In genomic region chr15:96666663-96667062, GRCm38 (mm10) we compare ENCODE assay signal across 8 mouse cellular contexts. TPM values are rescaled to one million over a fixed set of nuclear protein-coding genes. Genes with fewer than 3 reads are reported as not detected.
DNase-seq lines count a peak whose midpoint lies in the region; ATAC-seq and TF ChIP-seq lines count a peak whose summit lies in the region.

No protein-coding gene starts in this region.

- no peak for DNase-seq in testis, postnatal 14 days (ENCODE audit: low spot score)
- DNase-seq in cerebellum, postnatal 10 days: peak; percentile 86 to 92
- DNase-seq in gastrocnemius, adult 2 months: peak; percentile 59
- DNase-seq in intestine, embryonic 14.5 days (ENCODE audit: low spot score): peak; percentile 79
- DNase-seq in midbrain, embryonic 14.5 days: peak; percentile 90

- no peak overlapping the region for H3K4me3 ChIP-seq in testis, adult 2 months (ENCODE audit: control insufficient read depth, low read depth, low read length)
- H3K4me3 ChIP-seq in gastrocnemius, adult 2 months: peak overlapping the region; percentile 65
- H3K4me3 ChIP-seq in intestine, embryonic 14.5 days (ENCODE audit: low read depth, low read length): peak overlapping the region; percentile 13; the same call in 1 of the 2 replicates
- peak overlapping the region; percentile 23 for H3K4me3 ChIP-seq in limb, embryonic 13.5 days
- H3K4me3 ChIP-seq in midbrain, embryonic 14.5 days (replicated peaks; ENCODE audit: low read depth, low read length): no peak overlapping the region
- H3K4me3 ChIP-seq in stomach, embryonic 15.5 days (replicated peaks): peak overlapping the region; percentile 10; the same call in 1 of the 2 replicates

- H3K27me3 ChIP-seq in testis, adult 2 months (ENCODE audit: control insufficient read depth, insufficient read depth, low read length): no peaks in the 10 kb centered on the region
- no peaks in the 10 kb centered on the region for H3K27me3 ChIP-seq in intestine, embryonic 14.5 days (replicated peaks; ENCODE audit: control insufficient read depth, insufficient read depth, low read length)
- no peaks in the 10 kb centered on the region for H3K27me3 ChIP-seq in limb, embryonic 13.5 days
- H3K27me3 ChIP-seq in midbrain, embryonic 14.5 days (ENCODE audit: control insufficient read depth, insufficient read depth, low read length): no peaks in the 10 kb centered on the region
- no peaks in the 10 kb centered on the region for H3K27me3 ChIP-seq in stomach, embryonic 15.5 days (replicated peaks)

- intact Hi-C loops in gastrocnemius, adult 2 months (cut with DNase I): loop anchor here (2.0 kb wide), 1 partner anchor 124 kb away; no protein-coding TSS in a partner anchor

- H3K4me1 ChIP-seq in testis, adult 2 months (ENCODE audit: control insufficient read depth, insufficient read depth, low read length): peaks cover 3% of the 10 kb centered on the region
- no peaks in the 10 kb centered on the region for H3K4me1 ChIP-seq in intestine, embryonic 14.5 days (replicated peaks; ENCODE audit: control insufficient read depth, insufficient read depth, low read length)
- no peaks in the 10 kb centered on the region for H3K4me1 ChIP-seq in limb, embryonic 13.5 days
- no peaks in the 10 kb centered on the region for H3K4me1 ChIP-seq in midbrain, embryonic 14.5 days (ENCODE audit: control insufficient read depth, insufficient read depth, low read length)
- 0 out of 2 replicates have a peak, but pooled peaks cover 3% of the 10 kb centered on the region for H3K4me1 ChIP-seq in stomach, embryonic 15.5 days

- 6% methylated on average over 7 of the region's 7 CpGs for WGBS in intestine, embryonic 14.5 days
- WGBS in limb, embryonic 13.5 days: 5% methylated on average over 7 of the region's 7 CpGs
- WGBS in midbrain, embryonic 14.5 days: 7% methylated on average over 7 of the region's 7 CpGs
- WGBS in stomach, embryonic 15.5 days: 3% methylated on average over 7 of the region's 7 CpGs

- peak overlapping the region; percentile 45 for H3K4me2 ChIP-seq in intestine, embryonic 14.5 days (ENCODE audit: low read length)
- peak overlapping the region; percentile 58 for H3K4me2 ChIP-seq in limb, embryonic 13.5 days (replicated peaks)
- peak overlapping the region; percentile 45 for H3K4me2 ChIP-seq in midbrain, embryonic 14.5 days (ENCODE audit: low read length)
- H3K4me2 ChIP-seq in stomach, embryonic 15.5 days: peak overlapping the region; percentile 47

- no peak for TF ChIP-seq POLR2A in testis, adult 2 months (IDR thresholded peaks at IDR 0.05; ENCODE audit: control insufficient read depth, low read depth, low read length)

- H3K27ac ChIP-seq in testis, adult 2 months (ENCODE audit: control insufficient read depth, insufficient read depth, low read depth, low read length): no peak overlapping the region
- H3K27ac ChIP-seq in gastrocnemius, adult 2 months: no peak overlapping the region
- no peak overlapping the region for H3K27ac ChIP-seq in intestine, embryonic 14.5 days (ENCODE audit: low read depth)
- H3K27ac ChIP-seq in limb, embryonic 13.5 days: no peak overlapping the region
- H3K27ac ChIP-seq in midbrain, embryonic 14.5 days (replicated peaks; ENCODE audit: low read depth, low read length): no peak overlapping the region
- H3K27ac ChIP-seq in stomach, embryonic 15.5 days: no peak overlapping the region

- 0 out of 2 replicates have a peak, but pooled peaks have one; percentile 51 for ATAC-seq in intestine, embryonic 14.5 days (replicated peaks; ENCODE audit: low FRiP score, low TSS enrichment, low read depth)
- no peak for ATAC-seq in limb, embryonic 13.5 days (ENCODE audit: low FRiP score, low read depth)
- ATAC-seq in midbrain, embryonic 14.5 days (ENCODE audit: low FRiP score, low TSS enrichment): no peak
- 0 out of 2 replicates have a peak, but pooled peaks have one; percentile 50 for ATAC-seq in stomach, embryonic 15.5 days (ENCODE audit: insufficient read depth, low FRiP score, low read depth)

- no peaks in the 10 kb centered on the region for H3K9me3 ChIP-seq in intestine, embryonic 14.5 days (ENCODE audit: control insufficient read depth, low read length)
- no peaks in the 10 kb centered on the region for H3K9me3 ChIP-seq in limb, embryonic 13.5 days
- H3K9me3 ChIP-seq in midbrain, embryonic 14.5 days (ENCODE audit: control insufficient read depth, low read length): no peaks in the 10 kb centered on the region
- H3K9me3 ChIP-seq in stomach, embryonic 15.5 days: no peaks in the 10 kb centered on the region

- no peak overlapping the region for H3K9ac ChIP-seq in intestine, embryonic 14.5 days (ENCODE audit: low read length)
- H3K9ac ChIP-seq in limb, embryonic 13.5 days: no peak overlapping the region
- H3K9ac ChIP-seq in midbrain, embryonic 14.5 days (replicated peaks; ENCODE audit: low read length): no peak overlapping the region
- H3K9ac ChIP-seq in stomach, embryonic 15.5 days: no peak overlapping the region

- TF ChIP-seq CTCF in testis, adult 2 months (IDR thresholded peaks at IDR 0.05; ENCODE audit: control insufficient read depth, insufficient read depth, insufficient replicate concordance, low read depth, low read length): peak; percentile 16; the same call in 1 of the 2 replicates
- peak; percentile 88 for TF ChIP-seq CTCF in gastrocnemius, adult 2 months (IDR thresholded peaks at IDR 0.05)

- H3K36me3 ChIP-seq in testis, adult 2 months (ENCODE audit: control insufficient read depth, insufficient read depth, low read length): no peaks in the 10 kb centered on the region
- no peaks in the 10 kb centered on the region for H3K36me3 ChIP-seq in intestine, embryonic 14.5 days (ENCODE audit: control insufficient read depth, insufficient read depth, low read length)
- H3K36me3 ChIP-seq in limb, embryonic 13.5 days: no peaks in the 10 kb centered on the region
- H3K36me3 ChIP-seq in midbrain, embryonic 14.5 days (ENCODE audit: control insufficient read depth, insufficient read depth, low read length): no peaks in the 10 kb centered on the region
- H3K36me3 ChIP-seq in stomach, embryonic 15.5 days: no peaks in the 10 kb centered on the region

RNA-seq across cellular contexts. Expression of gene Slc38a1, which starts 23.9 kb away (rescaled TPM):
- 2.0 and 2.1 TPM in 2 replicates for polyA plus RNA-seq in testis, adult 2 months (2012; rRNA removed)
- 1 to 10 TPM; 1.0 to 1.3 TPM for total RNA-seq in gastrocnemius, adult 2 months (2021)
- polyA plus RNA-seq in intestine, embryonic 14.5 days (2014; fragmentation: Nextera tagmentation; extraction: Ambion mirVana): 124 and 126 TPM in 2 replicates
- 94.5 and 95.9 TPM in 2 replicates for polyA plus RNA-seq in limb, embryonic 13.5 days (2015; fragmentation: Nextera tagmentation; extraction: Ambion mirVana)
- 147 and 150 TPM in 2 replicates for polyA plus RNA-seq in midbrain, embryonic 14.5 days (2014; fragmentation: Nextera tagmentation; extraction: Ambion mirVana)
- 70.6 and 78.7 TPM in 2 replicates for polyA plus RNA-seq in stomach, embryonic 15.5 days (2015; fragmentation: Nextera tagmentation; extraction: Ambion mirVana)

RNA-seq across cellular contexts. Expression of gene Slc38a2, which starts 32.9 kb away (rescaled TPM):
- 8.8 and 10.8 TPM in 2 replicates for polyA plus RNA-seq in testis, adult 2 months (2012; rRNA removed)
- total RNA-seq in gastrocnemius, adult 2 months (2021): 100 to 1,000 TPM; 115 to 116 TPM
- polyA plus RNA-seq in intestine, embryonic 14.5 days (2014; fragmentation: Nextera tagmentation; extraction: Ambion mirVana): 129 and 141 TPM in 2 replicates
- polyA plus RNA-seq in limb, embryonic 13.5 days (2015; fragmentation: Nextera tagmentation; extraction: Ambion mirVana): 157 and 165 TPM in 2 replicates
- 131 and 159 TPM in 2 replicates for polyA plus RNA-seq in midbrain, embryonic 14.5 days (2014; fragmentation: Nextera tagmentation; extraction: Ambion mirVana)
- polyA plus RNA-seq in stomach, embryonic 15.5 days (2015; fragmentation: Nextera tagmentation; extraction: Ambion mirVana): 104 and 107 TPM in 2 replicates

Comparison
In these comparisons a context has a peak if more than half of its experiments do, and no peak if none do; other contexts are left out.
1. H3K4me3 ChIP-seq: peak in gastrocnemius, adult 2 months (single experiment), intestine, embryonic 14.5 days (single experiment), limb, embryonic 13.5 days (single experiment) and stomach, embryonic 15.5 days (single experiment); none in testis, adult 2 months (single experiment) and midbrain, embryonic 14.5 days (single experiment).
2. ATAC-seq: peak in intestine, embryonic 14.5 days (single experiment) and stomach, embryonic 15.5 days (single experiment); none in limb, embryonic 13.5 days (single experiment) and midbrain, embryonic 14.5 days (single experiment).
3. RNA of gene Slc38a1, which starts 23.9 kb away (polyA plus RNA-seq): 147 to 150 TPM in midbrain, embryonic 14.5 days, 124 to 126 TPM in intestine, embryonic 14.5 days, 94.5 to 95.9 TPM in limb, embryonic 13.5 days and 70.6 to 78.7 TPM in stomach, embryonic 15.5 days; 2.0 to 2.1 TPM in testis, adult 2 months; every median in the first group is over 10 times any median in the second.
4. Peak in every context shown above with its lines, with median percentiles within 50 percentile points of each other: H3K4me2 ChIP-seq.